Mouse (Mus musculus): ENCODE results near the gene Vill. TPM values are rescaled to one million over a fixed set of nuclear protein-coding genes. Genes with fewer than 3 reads are reported as not detected.
A peak's percentile ranks its signal among the peaks of the same experiment; 100 is the strongest.

The Vill gene
- polyA plus RNA-seq, 1 experiment from 2014 or later = 2.8 TPM

- no peak overlapping the region for H3K27ac ChIP-seq (ENCODE audit: low read length)
- H3K9ac ChIP-seq (replicated peaks; ENCODE audit: low read depth, low read length) = no peak overlapping the region
- H3K4me2 ChIP-seq (ENCODE audit: low read length) = no peak overlapping the region
- 67% methylated on average over 3 of the region's 3 CpGs for WGBS
- no peaks in the 10 kb centered on the region for H3K9me3 ChIP-seq (ENCODE audit: control insufficient read depth, low read length)
- no peak overlapping the region for H3K4me3 ChIP-seq (replicated peaks; ENCODE audit: low read length)
- ATAC-seq = no peak
- no peaks in the 10 kb centered on the region for H3K4me1 ChIP-seq (replicated peaks; ENCODE audit: control insufficient read depth, insufficient read depth, low read length)
- H3K36me3 ChIP-seq (ENCODE audit: control insufficient read depth, insufficient read depth) = no peaks in the 10 kb centered on the region
- H3K27me3 ChIP-seq (replicated peaks; ENCODE audit: control insufficient read depth, insufficient read depth, low read length) = no peaks in the 10 kb centered on the region
Measured at GRCm38 (mm10) chr9:119120168-119120560, 67.6 kb downstream of the Vill start.

Small RNA genes lying within 50 kb of the gene (microRNA-seq; reads per million reads assigned to microRNA genes)
- gene Mir26a-1 = 6.9 reads per million, percentile 25 among the genes with 10 or more reads in this experiment

Other genes with a start within 250 kb of the Vill start
- gene Ctdspl, start 126.3 kb upstream of the Vill start, polyA plus RNA-seq (2015; fragmentation: Nextera tagmentation; extraction: Ambion mirVana) = 7.2 and 8.8 TPM in 2 replicates
- gene Plcd1, start 40.7 kb downstream of the Vill start, polyA plus RNA-seq (2015; fragmentation: Nextera tagmentation; extraction: Ambion mirVana) = 12.9 and 13.0 TPM in 2 replicates
- gene Dlec1, start 49.7 kb downstream of the Vill start, polyA plus RNA-seq (2015; fragmentation: Nextera tagmentation; extraction: Ambion mirVana) = 0.47 and 0.57 TPM in 2 replicates
- gene Acaa1b, start 104.3 kb downstream of the Vill start, polyA plus RNA-seq (2015; fragmentation: Nextera tagmentation; extraction: Ambion mirVana) = 1.3 and 1.7 TPM in 2 replicates
- not detected in 2 replicates for gene Gm47289, start 106.4 kb downstream of the Vill start, polyA plus RNA-seq (2015; fragmentation: Nextera tagmentation; extraction: Ambion mirVana)
- gene Slc22a13, start 156.3 kb downstream of the Vill start, polyA plus RNA-seq (2015; fragmentation: Nextera tagmentation; extraction: Ambion mirVana) = 0.18 TPM in 1 of 2 replicates, not detected in the other